Mouse (Mus musculus): Measurements from ENCODE around the gene Tfap2a.
A peak's percentile ranks its signal among the peaks of the same experiment; 100 is the strongest.

Tfap2a gene

DNA sequence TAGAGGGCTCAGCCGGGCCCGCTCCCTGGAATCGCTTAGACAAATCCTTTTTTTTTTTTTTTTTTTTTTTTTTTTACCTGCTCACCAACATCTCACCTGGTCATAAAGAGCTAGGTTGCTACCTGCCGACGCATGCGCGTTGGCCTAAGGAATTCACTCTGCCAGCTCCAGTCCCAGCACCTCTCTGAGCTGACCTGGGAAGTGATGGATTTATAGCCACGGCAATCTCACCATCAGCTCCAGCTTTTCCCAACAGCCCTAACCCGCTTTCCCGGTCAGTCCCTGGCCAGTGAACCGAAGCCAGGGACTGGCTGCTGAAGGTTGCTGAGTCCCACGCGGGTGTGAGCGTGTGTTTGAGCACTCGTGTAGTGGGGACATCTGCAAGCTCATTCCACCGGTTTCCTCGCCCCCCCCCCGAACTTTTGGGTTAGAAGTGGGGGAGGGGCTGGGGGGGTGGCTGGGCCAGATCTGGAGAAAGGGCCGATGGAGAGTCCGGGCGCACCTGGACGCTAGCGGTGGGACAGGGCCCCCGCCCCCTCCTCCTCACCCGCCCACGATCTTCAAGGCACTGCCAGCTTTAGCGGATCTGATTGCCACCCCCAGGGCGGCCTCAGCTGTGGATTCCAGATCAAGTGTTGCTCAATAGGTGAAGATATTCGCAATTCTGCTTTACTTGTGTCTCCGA, at the start of gene Tfap2a:
Tfap2a (minus strand) TSS at position 181 of the 685 bp plus-strand sequence.
- no peak for DNase-seq (ENCODE audit: low read depth, low spot score)

GRCm38 (mm10) chr13:40784202-40784771, 46.1 kb upstream of the Tfap2a start:
- DNase-seq (ENCODE audit: low read depth, low spot score) = peak; percentile 15

- no peak for DNase-seq (ENCODE audit: low read depth, low spot score)
Observed at GRCm38 (mm10) chr13:40757995-40758394, 19.8 kb upstream of the Tfap2a start.

DNA sequence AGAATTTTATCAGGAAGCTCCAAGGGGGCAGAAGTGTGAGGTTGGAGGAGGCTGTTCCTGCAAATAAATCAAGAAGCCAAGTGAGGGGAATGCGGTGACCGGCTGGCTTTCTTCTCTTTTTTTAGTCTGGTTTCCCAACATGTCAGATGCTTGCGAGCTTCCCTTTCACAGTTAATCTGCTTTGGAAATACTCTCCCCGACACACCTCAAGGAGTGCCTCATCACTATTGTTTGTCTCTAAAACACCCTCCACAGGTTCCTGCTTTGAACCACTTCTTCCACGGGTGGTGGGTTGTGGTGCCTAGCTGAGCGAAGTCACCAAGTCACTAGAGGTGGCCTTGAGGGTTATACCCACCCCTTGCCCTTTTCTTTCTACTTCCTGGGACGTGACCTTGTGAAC, 18.2 kb upstream of the Tfap2a start:
- no peak for DNase-seq (ENCODE audit: low read depth, low spot score)

DNA sequence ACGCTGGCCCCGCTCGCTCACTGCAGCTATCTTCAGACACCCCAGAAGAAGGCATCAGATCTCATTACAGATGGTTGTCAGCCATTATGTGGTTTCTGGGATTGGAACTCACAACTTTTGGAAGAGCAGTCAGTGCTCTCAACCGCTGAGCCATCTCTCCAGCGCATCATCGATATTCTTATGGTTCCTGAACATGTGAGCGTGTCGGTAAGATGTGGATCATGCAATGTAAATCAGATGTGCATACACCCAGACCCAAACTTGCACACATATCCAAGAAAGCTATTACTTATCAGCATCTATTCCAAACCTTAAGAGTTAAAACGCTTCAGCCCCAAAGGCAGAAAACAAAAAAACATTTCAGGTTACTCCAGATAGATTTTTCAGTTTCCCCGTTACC, 15.9 kb upstream of the Tfap2a start:
- no peak for DNase-seq (ENCODE audit: low read depth, low spot score)

DNA sequence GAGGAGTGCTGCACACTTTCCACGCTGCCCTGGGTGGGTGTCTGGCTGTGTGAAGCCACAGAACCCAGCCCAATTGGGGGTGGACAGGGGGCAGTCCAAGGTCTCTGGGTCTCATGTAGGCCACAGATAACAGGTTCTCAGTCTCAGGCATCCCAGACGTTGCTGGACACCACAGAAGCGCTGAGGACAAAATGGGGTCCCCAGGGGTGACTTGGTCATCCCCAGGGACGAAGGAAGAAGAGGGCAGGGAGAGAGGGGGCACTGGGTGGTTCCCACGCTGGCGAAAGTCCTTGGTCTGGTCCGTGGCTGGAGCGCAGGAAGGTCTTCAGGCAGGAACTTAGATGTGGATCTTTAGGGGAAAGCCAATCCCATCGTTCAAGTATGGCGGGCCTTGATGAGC, 13.7 kb upstream of the Tfap2a start:
- no peak for DNase-seq (ENCODE audit: low read depth, low spot score)

DNA sequence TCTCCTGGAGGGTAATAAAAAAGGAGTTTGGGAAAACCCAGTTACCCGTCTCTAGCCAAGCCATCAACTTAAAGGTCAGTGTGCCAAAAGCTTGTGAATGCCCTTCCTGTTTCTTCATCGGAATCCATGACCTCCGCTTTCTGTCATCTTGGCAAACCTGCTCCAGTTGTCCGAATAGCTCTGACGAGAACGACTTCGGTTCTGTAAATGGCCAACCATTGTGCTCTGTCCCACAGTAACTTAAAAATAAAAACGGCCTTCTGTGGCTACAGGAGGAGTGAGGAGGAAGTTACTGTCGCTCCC, 11.4 kb upstream of the Tfap2a start:
- DNase-seq (ENCODE audit: low read depth, low spot score) = no peak

DNA sequence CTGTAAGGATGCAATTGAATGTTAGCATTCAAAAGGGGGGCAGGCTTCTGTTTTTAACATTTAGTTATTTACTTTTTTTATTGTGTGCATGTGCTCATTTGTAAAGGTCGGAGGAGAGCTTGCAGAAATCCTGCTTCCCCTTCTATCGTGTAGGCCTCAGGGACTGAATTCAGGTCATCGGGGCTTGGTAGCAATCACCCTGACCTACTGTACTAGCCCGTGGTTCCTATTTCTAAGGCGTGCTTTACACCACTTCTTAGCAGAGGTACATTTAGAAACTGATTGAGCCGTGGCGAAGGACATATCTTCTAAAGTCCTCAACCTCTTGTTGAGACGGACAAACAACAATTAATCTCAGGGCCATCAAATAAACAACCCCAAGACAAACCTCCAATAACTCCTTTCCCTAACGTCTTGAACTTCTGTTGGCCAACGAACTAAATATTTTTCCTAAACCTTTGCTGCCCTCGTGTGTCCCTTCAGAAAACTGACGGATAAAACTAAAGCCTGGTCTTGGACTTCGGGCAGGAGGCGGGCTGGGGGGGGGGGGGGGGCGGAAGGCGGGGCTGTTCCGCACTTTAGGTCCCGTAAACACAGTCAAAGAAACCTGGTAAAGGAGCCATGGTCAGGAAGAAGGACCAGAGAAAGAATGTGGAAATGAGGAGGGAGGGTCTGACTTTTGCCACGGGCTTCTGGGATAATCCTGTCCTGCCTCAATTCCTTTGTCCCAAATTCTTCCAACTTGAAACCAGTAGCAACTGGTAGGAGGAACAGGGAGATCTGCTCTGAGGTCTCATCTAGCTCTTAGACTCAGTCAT, 10.8 kb upstream of the Tfap2a start:
- no peak for DNase-seq (ENCODE audit: low read depth, low spot score)

DNA sequence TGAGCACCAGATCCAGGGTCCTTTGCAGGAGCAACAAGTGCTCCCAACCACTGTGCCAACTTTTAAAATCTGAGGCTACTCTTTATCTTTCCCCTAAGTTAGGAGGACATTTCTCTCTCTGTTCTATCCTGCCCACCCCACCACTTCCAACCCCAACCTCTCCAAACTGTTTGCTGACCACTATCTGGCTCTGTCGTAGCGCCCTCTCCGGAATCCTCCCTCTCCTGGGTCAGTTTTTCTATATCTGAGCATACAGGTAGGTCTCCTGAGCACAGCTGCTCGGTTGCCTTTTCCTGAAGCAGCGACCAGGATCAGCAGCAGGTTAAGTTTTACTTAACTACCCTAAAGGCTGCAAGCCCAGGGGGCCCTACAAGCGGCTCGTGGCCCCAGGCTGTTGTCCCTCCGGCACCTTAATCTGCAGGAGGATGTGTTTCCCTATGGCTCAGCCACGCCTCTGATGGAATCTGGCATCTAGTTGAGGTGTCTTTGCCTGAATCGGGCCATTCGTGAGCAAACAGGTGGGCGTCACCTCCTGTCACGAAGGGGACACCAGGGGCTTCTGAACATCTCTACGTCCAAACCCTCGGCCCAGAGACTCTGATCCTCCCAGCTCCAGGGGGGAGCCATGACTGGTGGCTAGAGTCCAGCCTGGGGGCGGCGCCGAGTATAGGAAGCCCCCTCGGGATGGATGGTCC, 6.1 kb upstream of the Tfap2a start:
- no peak for DNase-seq (ENCODE audit: low read depth, low spot score)

DNA sequence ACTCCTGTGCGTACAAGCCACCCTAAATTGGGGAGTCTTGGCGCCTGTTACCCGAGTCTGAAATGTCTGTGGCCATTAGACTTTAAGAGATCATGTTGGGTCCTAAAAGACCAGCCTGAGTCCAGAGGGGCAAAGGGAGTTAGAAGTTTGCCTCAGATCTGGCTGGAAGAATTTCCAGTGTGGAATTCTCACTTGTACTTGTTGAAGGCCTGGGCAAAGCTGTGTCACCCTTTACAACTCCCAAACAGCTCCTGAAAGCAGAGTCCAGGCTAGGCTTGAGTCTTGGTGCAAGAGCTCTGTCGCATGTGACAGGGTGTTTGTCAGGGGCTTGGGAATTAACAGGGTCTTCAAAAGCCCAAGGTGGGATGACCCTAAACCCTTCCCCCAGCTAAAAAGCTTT, 5.0 kb upstream of the Tfap2a start:
- DNase-seq (ENCODE audit: low read depth, low spot score) = no peak

DNA sequence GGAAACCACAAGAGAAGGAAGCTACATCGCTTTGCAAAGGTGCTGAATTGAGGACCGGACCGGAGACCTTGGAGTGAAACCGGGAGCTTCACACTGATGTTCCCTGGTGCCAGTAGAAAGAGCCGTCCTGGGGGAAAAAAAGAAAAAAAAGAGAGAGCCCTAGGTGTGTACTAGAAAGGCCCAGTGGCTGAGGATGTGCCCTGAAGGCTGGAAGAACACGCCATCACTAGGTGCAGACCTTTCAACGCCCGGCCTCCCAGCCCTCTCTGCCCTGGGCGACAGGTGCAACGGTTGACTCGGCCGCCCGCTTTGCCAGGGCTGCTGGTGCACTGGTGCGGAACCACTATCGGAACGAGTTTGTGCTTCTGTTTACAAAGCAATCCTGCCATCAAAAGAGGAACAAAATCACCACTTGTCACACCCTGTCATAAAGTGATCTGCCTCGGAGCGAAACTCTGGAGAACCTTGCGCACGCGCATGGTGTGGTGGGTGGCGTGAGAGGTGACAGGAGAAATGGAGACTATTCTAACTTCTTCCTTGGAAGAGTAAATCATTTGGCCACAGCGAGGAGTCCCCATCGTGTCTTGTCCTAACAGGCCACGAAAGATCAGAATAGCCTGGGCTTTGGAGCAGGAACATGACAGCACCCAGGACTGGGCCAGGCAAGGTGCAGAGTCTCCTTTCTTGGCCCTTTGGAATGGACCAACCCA, 3.8 kb upstream of the Tfap2a start:
- no peak for DNase-seq (ENCODE audit: low read depth, low spot score)

- no peak for DNase-seq (ENCODE audit: low read depth, low spot score)
Observed at GRCm38 (mm10) chr13:40741436-40741835, 3.3 kb upstream of the Tfap2a start.

DNA sequence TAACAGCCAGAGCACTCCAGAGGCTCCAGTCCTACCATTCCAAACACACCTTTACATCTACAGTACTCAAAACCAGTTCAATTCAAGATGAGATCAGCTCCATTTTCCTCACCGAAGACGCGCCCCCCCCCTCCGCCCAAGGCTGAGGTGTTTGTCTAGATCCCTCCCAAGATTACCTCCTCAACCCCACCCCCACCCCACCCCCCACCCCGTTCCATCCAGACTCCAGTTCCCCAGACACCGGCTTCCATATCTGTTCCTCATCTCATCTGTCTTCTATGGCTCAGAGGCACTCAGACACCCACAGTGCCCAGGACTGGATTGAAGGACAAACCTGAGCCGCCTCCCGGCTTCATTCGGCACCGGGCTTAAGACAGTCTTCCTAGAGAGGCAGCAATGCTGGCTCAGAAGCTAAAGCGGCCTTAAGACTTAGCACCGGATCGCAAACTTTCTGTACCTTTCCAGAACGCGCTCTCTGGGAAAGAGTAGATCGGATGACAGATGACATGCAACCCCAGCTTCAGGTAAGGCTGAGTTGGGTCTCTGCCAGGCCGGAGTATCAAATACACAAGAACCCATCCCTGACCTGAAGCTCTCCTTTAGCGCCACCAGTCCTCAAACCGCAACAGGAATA, 2.7 kb upstream of the Tfap2a start:
- no peak for DNase-seq (ENCODE audit: low read depth, low spot score)

GRCm38 (mm10) chr13:40739901-40740300, 1.7 kb upstream of the Tfap2a start:
- DNase-seq (ENCODE audit: low read depth, low spot score) = no peak

DNA sequence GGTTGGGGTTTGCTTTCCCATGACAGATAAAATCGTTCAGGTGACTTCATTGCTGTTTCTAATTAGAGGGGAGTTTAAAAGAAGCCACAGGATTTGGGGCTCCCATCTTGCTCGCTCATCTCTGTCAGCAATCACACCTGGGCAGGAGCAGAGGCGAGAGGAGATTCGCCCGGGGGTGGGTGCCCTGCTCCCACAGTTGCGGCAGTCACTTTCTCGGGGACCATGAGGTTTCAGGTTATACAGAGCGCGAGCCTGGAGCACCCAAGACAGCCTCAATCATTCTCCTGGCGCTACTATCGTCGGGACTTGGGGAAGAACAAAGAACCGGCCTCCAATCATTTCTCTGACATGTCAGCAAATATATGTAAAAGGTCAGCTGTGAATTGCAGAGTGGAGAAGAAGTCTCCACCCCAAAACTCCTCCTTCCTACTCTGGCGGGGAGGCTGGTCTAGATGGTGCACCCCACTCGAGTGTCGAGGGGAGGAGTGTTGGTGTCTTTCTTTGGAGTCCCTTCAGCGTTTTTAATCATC, 1.0 kb upstream of the Tfap2a start:
- DNase-seq (ENCODE audit: low read depth, low spot score) = no peak

GRCm38 (mm10) chr13:40737761-40738160, 415 bp downstream of the Tfap2a start:
- no peak for DNase-seq (ENCODE audit: low read depth, low spot score)

- DNase-seq (ENCODE audit: low read depth, low spot score) = no peak
Observed at GRCm38 (mm10) chr13:40737099-40737498, 1.1 kb downstream of the Tfap2a start.

DNA sequence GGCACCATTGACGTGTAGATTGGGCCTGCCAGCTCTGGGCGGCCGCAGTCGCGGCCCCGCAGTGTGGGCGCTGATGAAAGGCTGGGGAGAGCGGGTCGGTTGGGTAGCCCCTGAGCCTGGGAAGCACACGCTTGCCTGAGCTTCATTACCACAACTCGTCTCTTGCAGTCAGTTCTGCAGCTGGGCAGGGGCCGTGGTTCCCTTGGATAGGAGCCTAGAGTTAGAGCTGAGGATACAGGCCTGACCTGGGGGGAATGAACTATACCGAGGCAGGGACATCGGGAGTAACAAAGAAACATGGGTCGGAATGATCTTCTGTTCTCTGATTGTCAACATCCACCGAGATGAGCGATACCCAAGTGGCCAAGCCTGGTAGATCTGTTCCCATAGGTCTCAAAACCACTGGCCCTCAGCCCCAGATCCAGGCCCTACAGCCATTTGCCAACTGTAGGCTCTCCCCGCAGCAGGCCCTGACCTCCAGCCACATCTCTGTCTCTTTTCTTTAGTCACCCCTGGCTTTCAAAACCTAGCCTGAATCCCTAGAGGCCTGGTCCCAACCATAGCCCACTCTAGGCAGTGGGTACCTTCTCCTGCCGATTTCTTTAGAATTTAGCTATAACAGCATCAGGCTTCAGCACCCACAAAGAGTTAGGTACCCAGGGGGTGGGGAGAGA, 1.9 kb downstream of the Tfap2a start:
- DNase-seq (ENCODE audit: low read depth, low spot score) = no peak

- no peak for DNase-seq (ENCODE audit: low read depth, low spot score)
Observed at GRCm38 (mm10) chr13:40735416-40736106, 2.6 kb downstream of the Tfap2a start.

All from retina, adult 2 months (tissue).